Mouse (Mus musculus) embryonic facial prominence, embryonic 11.5 days (tissue): ENCODE results near the gene Gtdc1. TPM values are rescaled to one million over a fixed set of nuclear protein-coding genes. Genes with fewer than 3 reads are reported as not detected.

ENCODE experiments used
- ATAC-seq: fragments of 200-750 bp; cut with Nextera tagmentation; replicated peaks from 2 replicates; pipeline ENCODE4 v1.8.0; 2017; ENCODE audit warnings: low read depth; ENCODE audit not compliant: insufficient number of reproducible peaks, low FRiP score, low TSS enrichment
- DNase-seq: peaks from one replicate; pipeline ENCODE4 v3.0.0-alpha.2; 2015; ENCODE audit warnings: low spot score
- H3K27ac ChIP-seq: fragments of 300-500 bp; sonication (generic); replicated peaks from 2 replicates; pipeline ENCODE4 v1.5.1; 2014; ENCODE audit warnings: mild to moderate bottlenecking, low read depth, low read length, control low read depth
- H3K27me3 ChIP-seq: fragments of 300-500 bp; sonication (generic); 2 replicates; pipeline ENCODE4 v1.6.1; 2014; ENCODE audit warnings: mild to moderate bottlenecking, low read length, moderate library complexity, mixed read lengths; ENCODE audit not compliant: control insufficient read depth, insufficient read depth
- H3K36me3 ChIP-seq: fragments of 300-500 bp; sonication (generic); replicated peaks from 2 replicates; pipeline ENCODE4 v1.6.1; 2014; ENCODE audit warnings: low read depth, mild to moderate bottlenecking, low read length, moderate library complexity, mixed read lengths; ENCODE audit not compliant: control insufficient read depth, insufficient read depth
- H3K4me1 ChIP-seq: fragments of 300-500 bp; sonication (generic); 2 replicates; pipeline ENCODE4 v1.6.1; 2014; ENCODE audit warnings: low read length, mixed read lengths; ENCODE audit not compliant: control insufficient read depth, insufficient read depth
- H3K4me2 ChIP-seq: fragments of 300-500 bp; sonication (generic); 2 replicates; pipeline ENCODE4 v1.6.1; 2014; ENCODE audit warnings: low read depth, mild to moderate bottlenecking, control low read depth, low read length, moderate library complexity
- H3K4me3 ChIP-seq: fragments of 300-500 bp; sonication (generic); 2 replicates; pipeline ENCODE4 v1.5.1; 2014; ENCODE audit warnings: low read depth, low read length, control low read depth
- H3K9ac ChIP-seq: fragments of 300-500 bp; sonication (generic); replicated peaks from 2 replicates; pipeline ENCODE4 v1.6.1; 2014; ENCODE audit warnings: mild to moderate bottlenecking, control low read depth, low read length
- H3K9me3 ChIP-seq: fragments of 300-500 bp; sonication (generic); replicated peaks from 2 replicates; pipeline ENCODE4 v1.6.1; 2016; ENCODE audit warnings: mild to moderate bottlenecking, low read length, inconsistent platforms, mixed read lengths; ENCODE audit not compliant: control insufficient read depth
- WGBS: fragments of 180-500 bp; shearing (Covaris S2); extraction: QIAGEN DNeasy Blood & Tissue Kit; methylation state at CpG from one replicate; pipeline ENCODE4 v1.1.7; 2014; 5-methylcytosine and 5-hydroxymethylcytosine counted together
- polyA plus RNA-seq: library from polyadenylated mRNA; unstranded; fragments of >200 nt; fragmentation: Nextera tagmentation; extraction: Ambion mirVana; gene quantifications from 2 replicates; pipeline ENCODE4 v1.2.1, GENCODE M21; 2014

Gene Gtdc1
- polyA plus RNA-seq, 1 experiment from 2014 or later: 17.0 TPM

DNA sequence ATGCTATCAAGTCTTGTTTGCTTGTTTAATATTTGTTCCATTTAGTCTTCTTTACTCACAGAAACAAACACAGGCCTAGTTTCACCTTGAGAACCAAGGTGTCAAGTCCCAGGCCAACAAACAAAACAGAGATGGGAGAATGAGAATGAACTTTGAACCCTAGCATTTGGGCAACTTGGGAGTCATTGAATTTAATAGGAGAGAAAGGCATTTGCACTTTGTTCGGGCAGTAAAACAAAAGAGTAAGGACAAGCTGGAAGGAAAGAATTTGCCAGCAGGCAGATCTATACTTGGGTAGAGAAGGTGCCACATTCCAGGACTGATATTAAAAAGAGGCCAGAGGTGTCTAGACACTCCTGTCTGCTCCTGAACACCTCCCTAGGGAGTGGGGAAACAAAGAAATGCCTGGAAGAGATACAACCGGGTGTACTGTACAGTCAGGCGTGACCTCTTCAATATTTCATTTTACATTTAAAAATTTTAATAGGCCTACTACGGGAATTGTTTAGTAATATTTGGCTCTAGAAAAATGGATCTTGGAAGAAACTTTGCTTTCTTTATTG lies 24.3 kb upstream of the Gtdc1 start:
- Histone ChIP-seq H3K4me1 (no peaks in the 10 kb centered on the region), H3K9me3 (no peaks in the 10 kb centered on the region), H3K27ac (no peak overlapping the region), H3K4me2 (no peak overlapping the region), H3K9ac (no peak overlapping the region), H3K4me3 (no peak overlapping the region), H3K36me3 (no peaks in the 10 kb centered on the region), H3K27me3 (no peaks in the 10 kb centered on the region)
- DNase-seq: no peak
- no peak for ATAC-seq
- 68% methylated on average over 4 of the region's 4 CpGs for WGBS

DNA sequence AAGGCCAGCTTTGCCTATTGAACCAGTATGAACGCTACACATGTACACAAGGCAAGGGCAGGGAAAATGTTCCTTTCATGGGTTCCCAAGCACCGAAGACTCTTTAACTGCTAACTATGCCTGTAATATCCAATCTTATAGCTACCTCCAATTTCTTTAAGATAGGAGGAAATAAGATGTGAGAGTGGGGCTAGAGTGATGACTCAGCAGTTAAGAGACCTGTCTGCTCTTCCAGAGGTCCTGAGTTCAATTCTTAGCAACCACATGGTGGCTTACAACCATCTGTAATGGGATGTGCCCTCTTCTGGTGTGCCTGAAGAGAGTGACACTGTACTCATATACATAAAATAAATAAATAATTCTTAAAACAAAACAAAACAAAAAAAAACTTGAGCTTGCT lies 17.2 kb upstream of the Gtdc1 start:
- Histone ChIP-seq H3K9ac (no peak overlapping the region), H3K4me2 (no peak overlapping the region), H3K27me3 (no peaks in the 10 kb centered on the region), H3K36me3 (no peaks in the 10 kb centered on the region), H3K4me1 (no peaks in the 10 kb centered on the region), H3K27ac (no peak overlapping the region), H3K4me3 (no peak overlapping the region), H3K9me3 (no peaks in the 10 kb centered on the region)
- 98% methylated on average over 2 of the region's 2 CpGs for WGBS
- no peak for ATAC-seq
- no peak for DNase-seq

DNA sequence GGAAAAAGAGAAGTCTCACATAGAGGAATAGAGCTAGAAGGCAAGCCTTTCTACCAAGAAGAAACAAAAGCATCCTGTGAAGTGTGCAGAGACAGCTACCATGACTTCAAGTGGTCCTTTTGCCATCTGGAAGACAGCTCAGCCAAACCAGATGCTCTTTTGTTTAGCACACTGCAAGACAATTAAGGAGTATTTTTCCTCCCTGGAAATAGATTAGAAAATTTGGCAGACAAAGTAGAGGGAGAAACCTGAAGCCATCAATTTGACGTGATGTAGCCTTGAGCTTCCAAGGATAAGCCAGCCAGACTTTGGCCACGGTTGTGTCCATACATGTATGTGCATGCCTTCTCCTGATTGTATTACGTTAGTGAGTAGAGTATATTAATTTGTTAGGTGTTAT lies 3.5 kb upstream of the Gtdc1 start:
- no peak overlapping the region for H3K27ac ChIP-seq
- H3K4me3 ChIP-seq: no peak overlapping the region
- no peaks in the 10 kb centered on the region for H3K9me3 ChIP-seq
- DNase-seq (no peak), ATAC-seq (no peak)
- H3K36me3 ChIP-seq: no peaks in the 10 kb centered on the region
- H3K27me3 ChIP-seq: no peaks in the 10 kb centered on the region
- 77% methylated on average over 3 of the region's 3 CpGs for WGBS
- no peaks in the 10 kb centered on the region for H3K4me1 ChIP-seq
- H3K9ac ChIP-seq: no peak overlapping the region
- no peak overlapping the region for H3K4me2 ChIP-seq

DNA sequence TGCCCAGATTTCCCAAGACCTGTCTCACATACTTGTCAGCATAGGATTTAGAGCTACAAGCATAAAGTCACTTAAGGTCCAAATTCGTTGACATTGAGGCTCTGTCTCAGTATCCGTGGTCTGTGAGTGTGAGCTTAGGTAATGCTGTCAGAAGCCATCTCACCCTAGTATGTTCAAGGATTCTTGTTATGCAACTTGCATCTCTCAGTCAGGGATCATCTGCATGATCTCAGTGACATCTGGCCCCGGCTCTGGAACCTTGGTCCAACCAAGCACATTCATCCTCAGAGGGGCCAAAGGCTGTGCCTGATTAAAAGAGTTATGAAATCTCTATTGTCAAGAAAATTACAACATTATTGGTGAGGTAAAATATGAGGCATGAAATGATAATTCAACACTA lies 1.2 kb upstream of the Gtdc1 start:
- Histone ChIP-seq H3K36me3 (no peaks in the 10 kb centered on the region), H3K27ac (no peak overlapping the region), H3K9me3 (no peaks in the 10 kb centered on the region), H3K4me2 (no peak overlapping the region), H3K4me1 (no peaks in the 10 kb centered on the region), H3K4me3 (no peak overlapping the region), H3K9ac (no peak overlapping the region), H3K27me3 (no peaks in the 10 kb centered on the region)
- DNase-seq: no peak
- 87% methylated on average over 3 of the region's 3 CpGs for WGBS
- no peak for ATAC-seq

DNA sequence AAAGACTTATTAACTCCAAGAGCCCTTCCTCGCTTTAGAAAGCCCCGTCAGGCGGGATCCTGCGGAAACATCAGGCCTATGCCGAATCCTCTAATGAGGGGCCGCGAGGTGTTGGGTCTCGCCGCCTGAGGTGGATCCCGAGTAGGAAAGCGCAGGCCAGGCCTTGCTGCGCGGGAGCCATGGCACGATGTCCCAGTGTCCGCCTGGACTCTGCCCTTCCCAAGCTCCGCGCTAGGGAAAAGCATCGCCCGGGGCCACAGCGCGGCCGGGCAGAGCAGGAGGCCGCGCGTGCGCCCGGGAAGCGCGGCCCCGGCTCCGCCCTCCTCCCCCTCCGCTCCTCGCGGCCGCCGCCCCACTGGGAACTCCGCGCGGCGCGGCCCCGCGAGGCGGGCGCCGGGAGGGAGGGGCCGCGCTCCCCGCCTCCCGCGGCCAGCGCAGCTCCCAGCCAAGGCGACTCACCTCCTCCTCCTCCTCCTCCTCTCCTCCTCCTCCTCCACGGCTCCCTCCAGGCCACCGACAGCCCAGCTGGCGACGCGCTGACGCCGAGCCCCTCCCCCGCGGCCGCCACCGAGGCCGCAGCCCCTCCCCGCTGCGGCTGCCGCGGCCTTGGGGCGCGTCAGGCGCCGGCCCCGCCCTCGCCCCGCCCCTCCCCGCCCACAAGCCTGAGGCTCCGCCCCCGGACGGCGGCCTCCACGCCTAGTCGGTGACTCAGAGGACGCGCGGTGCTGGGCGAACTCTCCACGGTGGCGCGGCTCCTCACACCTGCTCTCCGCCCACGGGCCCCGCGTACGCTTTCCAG lies 575 bp downstream of the Gtdc1 start:
- under 1% methylated on average over 60 of the region's 95 CpGs for WGBS
- Histone ChIP-seq H3K27ac (peak overlapping the region; percentile 90), H3K27me3 (no peaks in the 10 kb centered on the region), H3K4me1 (no peaks in the 10 kb centered on the region), H3K4me3 (peak overlapping the region; percentile 70), H3K9ac (peak overlapping the region; percentile 91), H3K9me3 (no peaks in the 10 kb centered on the region), H3K4me2 (peak overlapping the region; percentile 75), H3K36me3 (no peaks in the 10 kb centered on the region)
- peak; percentile 92 for DNase-seq
- peak; percentile 97 for ATAC-seq

DNA sequence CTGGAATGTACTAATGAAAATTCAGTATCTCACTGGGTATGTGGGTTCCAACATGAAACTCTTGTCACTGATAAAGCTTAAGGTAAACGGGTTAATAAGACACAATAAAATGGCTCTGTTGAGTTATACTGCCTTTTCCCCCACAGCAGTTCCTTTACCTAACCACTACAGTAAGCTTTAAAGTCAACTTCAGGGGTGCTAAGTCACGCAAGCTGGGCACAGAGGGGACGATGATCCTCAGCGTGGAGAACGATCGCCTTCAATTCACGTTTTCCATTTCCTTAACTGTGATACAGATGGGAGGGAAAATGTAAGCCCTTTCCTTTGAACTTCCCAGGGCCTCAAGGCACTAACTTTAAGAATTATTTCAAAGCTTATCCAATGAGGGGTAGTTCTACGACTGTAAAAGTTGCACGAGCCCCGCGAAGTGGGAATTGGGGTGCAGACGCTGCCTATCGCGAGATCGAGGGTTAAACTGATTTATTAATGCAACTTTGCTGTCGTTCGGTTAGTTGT lies 1.2 kb downstream of the Gtdc1 start:
- no peaks in the 10 kb centered on the region for H3K9me3 ChIP-seq
- no peaks in the 10 kb centered on the region for H3K4me1 ChIP-seq
- peak overlapping the region; percentile 90 for H3K27ac ChIP-seq
- H3K36me3 ChIP-seq: no peaks in the 10 kb centered on the region
- no peak for ATAC-seq
- H3K27me3 ChIP-seq: no peaks in the 10 kb centered on the region
- H3K9ac ChIP-seq: peak overlapping the region; percentile 91
- H3K4me3 ChIP-seq: peak overlapping the region; percentile 70
- DNase-seq: no peak
- 1% methylated on average over 17 of the region's 17 CpGs for WGBS
- H3K4me2 ChIP-seq: peak overlapping the region; percentile 69

DNA sequence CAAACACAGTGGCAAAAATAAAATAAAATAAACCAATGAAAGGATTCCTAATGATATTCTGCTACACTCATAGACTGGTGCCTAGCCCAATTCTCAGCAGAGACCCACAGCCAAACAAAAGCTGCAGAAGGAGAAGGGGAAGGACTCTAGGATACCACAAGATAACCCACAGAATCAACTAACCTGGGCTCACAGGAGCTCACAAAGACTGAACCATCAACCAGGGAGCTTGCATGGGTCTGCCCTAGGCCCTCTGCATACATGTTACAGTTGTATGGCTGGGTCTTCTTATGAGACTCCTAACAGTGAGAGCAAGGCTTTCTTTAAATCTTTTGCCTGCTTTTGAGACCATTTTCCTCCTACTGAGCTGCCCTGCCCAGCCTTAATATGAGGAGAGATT lies 2.8 kb downstream of the Gtdc1 start:
- ATAC-seq: no peak
- H3K9me3 ChIP-seq: no peaks in the 10 kb centered on the region
- H3K36me3 ChIP-seq: no peaks in the 10 kb centered on the region
- H3K27me3 ChIP-seq: no peaks in the 10 kb centered on the region
- H3K4me3 ChIP-seq: no peak overlapping the region
- H3K4me2 ChIP-seq: no peak overlapping the region
- H3K27ac ChIP-seq: no peak overlapping the region
- H3K9ac ChIP-seq: no peak overlapping the region
- DNase-seq: no peak
- no peaks in the 10 kb centered on the region for H3K4me1 ChIP-seq

DNA sequence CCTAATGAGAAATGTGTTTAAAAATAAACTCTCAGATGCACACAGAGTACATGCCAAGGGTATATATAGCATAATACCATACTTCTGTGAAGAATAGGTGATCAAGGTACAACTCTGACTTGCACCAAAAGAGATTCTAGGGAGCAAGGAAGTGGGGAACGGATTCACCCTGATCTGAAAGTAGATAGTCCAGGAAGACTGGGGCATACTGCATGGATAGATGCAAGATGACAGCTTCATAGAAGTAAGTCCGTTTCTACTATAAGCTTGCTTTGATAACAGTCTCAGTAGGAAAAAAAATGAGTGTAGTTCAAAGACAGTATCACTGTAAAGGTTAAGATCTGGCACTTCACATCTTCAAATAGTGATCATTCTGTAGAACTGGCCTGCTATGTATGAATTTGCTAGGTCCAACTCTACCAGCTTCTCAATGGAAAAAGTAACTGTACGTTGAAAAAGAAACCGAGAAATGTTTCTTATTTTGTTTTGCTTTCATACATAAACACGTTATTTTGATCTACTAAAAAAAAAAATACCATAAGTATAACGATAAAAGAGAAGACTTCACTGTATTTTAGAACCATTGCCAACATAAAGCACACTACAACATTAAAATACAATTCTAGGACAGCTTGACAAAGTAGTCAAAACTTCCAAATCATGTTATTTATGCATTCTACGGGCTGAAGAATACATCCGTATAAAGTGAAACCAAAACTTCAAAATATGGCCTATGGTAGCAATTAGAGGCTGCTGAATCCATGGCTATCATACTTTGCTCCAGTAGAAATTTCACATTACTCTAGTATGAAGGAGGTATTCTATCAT lies 4.2 kb downstream of the Gtdc1 start:
- 92% methylated on average over 8 of the region's 8 CpGs for WGBS

More for the DNA sequence above, 4.2 kb downstream of the Gtdc1 start:
- H3K27ac ChIP-seq: no peak overlapping the region
- H3K9me3 ChIP-seq: no peaks in the 10 kb centered on the region
- H3K4me1 ChIP-seq: no peaks in the 10 kb centered on the region
- H3K9ac ChIP-seq: no peak overlapping the region
- no peak for DNase-seq
- no peak overlapping the region for H3K4me2 ChIP-seq
- H3K4me3 ChIP-seq: no peak overlapping the region
- no peaks in the 10 kb centered on the region for H3K36me3 ChIP-seq
- no peaks in the 10 kb centered on the region for H3K27me3 ChIP-seq
- no peak for ATAC-seq
